Mouse (Mus musculus): ENCODE data around the gene Sit1. TPM values are rescaled to one million over a fixed set of nuclear protein-coding genes. Genes with fewer than 3 reads are reported as not detected.
A peak's percentile ranks its signal among the peaks of the same experiment; 100 is the strongest.
"Not testable (repeated sequence)": the region's sequence is repeated elsewhere in the genome, so short reads cannot be mapped to it uniquely, and the experiment has no call there.

Gene Sit1
- polyA plus RNA-seq, 1 experiment = 0.85 TPM

DNA sequence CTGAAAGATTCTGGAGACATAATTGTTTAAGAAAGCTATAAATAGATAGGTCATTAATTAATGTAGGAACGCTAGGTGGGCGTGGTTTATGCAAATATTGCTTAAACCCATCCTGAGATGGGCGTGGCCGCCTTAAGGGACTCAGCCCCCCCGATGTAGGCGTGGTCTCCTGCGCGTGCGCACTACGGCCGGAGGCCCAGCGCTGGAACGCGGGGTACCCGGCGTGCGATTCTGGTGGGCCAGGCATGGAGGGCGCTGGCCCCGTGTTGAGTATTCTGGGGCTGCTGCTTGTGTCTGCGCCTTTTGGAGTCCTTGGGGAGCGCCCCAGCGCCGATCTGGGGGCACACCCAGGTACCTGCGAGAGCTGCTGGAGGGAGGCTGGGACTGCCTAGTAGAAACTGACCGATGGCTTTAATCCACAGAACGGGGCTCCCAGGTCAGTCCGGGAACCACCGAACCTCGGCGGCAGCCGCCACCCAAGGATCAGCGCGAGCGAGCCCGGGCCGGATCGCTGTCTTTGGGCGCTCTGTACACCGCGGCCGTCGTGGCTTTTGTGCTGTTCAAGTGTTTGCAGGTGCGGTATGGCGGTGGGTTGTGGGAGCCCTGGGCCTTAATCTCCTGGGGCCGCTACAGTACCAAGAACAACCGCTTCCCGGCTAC lies 9.8 kb upstream of the Sit1 start:
- TF ChIP-seq CTCF (IDR thresholded peaks at IDR 0.05; ENCODE audit: insufficient read depth, low read length) = no peak
- TF ChIP-seq POLR2A (IDR thresholded peaks at IDR 0.05; ENCODE audit: borderline replicate concordance, extremely low read depth, low read depth, low read length) = peak; percentile 90
- peak overlapping the region; percentile 93 for H3K4me3 ChIP-seq (replicated peaks; ENCODE audit: extremely low read depth, low read depth, low read length)
- peaks cover 5% of the 10 kb centered on the region; the same call in 1 of the 2 replicates for H3K4me1 ChIP-seq (ENCODE audit: control insufficient read depth, insufficient read depth, low read length)
- DNase-seq = peak; percentile 97
- under 1% methylated on average over 47 of the region's 47 CpGs for WGBS

DNA sequence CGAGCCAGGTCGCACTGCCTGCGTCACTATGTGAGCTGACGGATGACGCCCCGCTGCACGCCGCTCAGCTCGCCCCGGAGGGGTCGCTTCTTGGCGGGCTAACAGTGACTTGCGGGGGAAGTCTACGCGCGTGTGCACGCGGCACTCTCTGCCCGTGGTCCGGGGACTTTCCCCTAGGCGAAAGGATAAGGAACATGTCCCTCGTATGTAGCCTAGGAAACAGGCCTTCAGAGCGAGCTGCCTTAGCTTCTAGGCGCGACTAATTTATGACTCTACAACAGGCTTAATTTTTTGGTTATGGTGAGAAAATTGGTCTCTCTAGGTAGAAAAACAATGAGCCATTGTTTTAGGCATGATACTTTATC lies 9.3 kb upstream of the Sit1 start, which contains the start of gene Ccdc107:
Ccdc107 (plus strand) TSS at position 80 of the 365 bp plus-strand sequence.
- H3K4me1 ChIP-seq (ENCODE audit: control insufficient read depth, insufficient read depth, low read length) = peaks cover 5% of the 10 kb centered on the region; the same call in 1 of the 2 replicates
- no peak for TF ChIP-seq POLR2A (IDR thresholded peaks at IDR 0.05; ENCODE audit: borderline replicate concordance, extremely low read depth, low read depth, low read length)
- no peak for TF ChIP-seq CTCF (IDR thresholded peaks at IDR 0.05; ENCODE audit: insufficient read depth, low read length)
- under 1% methylated on average over 25 of the region's 25 CpGs for WGBS
- DNase-seq = peak; percentile 83
- H3K4me3 ChIP-seq (replicated peaks; ENCODE audit: extremely low read depth, low read depth, low read length) = peak within 1 kb of the TSS; percentile 93

- no peak for DNase-seq
- Histone ChIP-seq H3K4me1 (ENCODE audit: control insufficient read depth, insufficient read depth, low read length) (peaks cover 5% of the 10 kb centered on the region; the same call in 1 of the 2 replicates), H3K4me3 (replicated peaks; ENCODE audit: extremely low read depth, low read depth, low read length) (peak overlapping the region; percentile 42)
- WGBS = 33% methylated on average over 12 of the region's 12 CpGs
- no peak for TF ChIP-seq POLR2A (IDR thresholded peaks at IDR 0.05; ENCODE audit: borderline replicate concordance, extremely low read depth, low read depth, low read length)
- no peak for TF ChIP-seq CTCF (IDR thresholded peaks at IDR 0.05; ENCODE audit: insufficient read depth, low read length)
Observed at GRCm38 (mm10) chr4:43492101-43492820, 8.7 kb upstream of the Sit1 start.

- no peak overlapping the region for H3K4me3 ChIP-seq (replicated peaks; ENCODE audit: extremely low read depth, low read depth, low read length)
- TF ChIP-seq CTCF (IDR thresholded peaks at IDR 0.05; ENCODE audit: insufficient read depth, low read length) (no peak), POLR2A (IDR thresholded peaks at IDR 0.05; ENCODE audit: borderline replicate concordance, extremely low read depth, low read depth, low read length) (no peak)
- peaks cover 5% of the 10 kb centered on the region; the same call in 1 of the 2 replicates for H3K4me1 ChIP-seq (ENCODE audit: control insufficient read depth, insufficient read depth, low read length)
- peak; percentile 44 for DNase-seq
- WGBS = 63% methylated on average over 5 of the region's 5 CpGs
Observed at GRCm38 (mm10) chr4:43490801-43491200, 7.3 kb upstream of the Sit1 start.

DNA sequence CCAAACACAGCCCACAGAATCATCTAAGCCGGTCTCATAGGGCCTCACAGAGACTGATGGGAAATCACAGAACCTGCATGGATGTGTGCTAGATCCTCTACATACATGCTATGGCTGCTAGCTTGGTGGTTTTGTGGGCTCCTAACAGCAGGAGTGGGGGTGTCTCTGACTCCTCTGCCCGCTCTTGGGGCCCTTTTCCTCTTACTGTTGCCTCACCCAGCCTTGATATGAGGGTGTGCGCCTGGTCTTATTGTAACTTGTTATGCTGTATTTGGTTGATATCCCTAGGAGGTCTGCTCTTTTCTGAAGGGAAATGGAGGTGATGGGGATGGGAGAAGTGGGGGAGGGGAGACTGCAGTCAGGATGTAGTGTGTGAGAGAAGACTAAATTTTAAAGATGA lies 6.1 kb upstream of the Sit1 start:
- Histone ChIP-seq H3K4me1 (ENCODE audit: control insufficient read depth, insufficient read depth, low read length) (peaks cover 5% of the 10 kb centered on the region; the same call in 1 of the 2 replicates), H3K4me3 (replicated peaks; ENCODE audit: extremely low read depth, low read depth, low read length) (no peak overlapping the region)
- TF ChIP-seq POLR2A (IDR thresholded peaks at IDR 0.05; ENCODE audit: borderline replicate concordance, extremely low read depth, low read depth, low read length) (no peak), CTCF (IDR thresholded peaks at IDR 0.05; ENCODE audit: insufficient read depth, low read length) (no peak)
- DNase-seq = no peak
- 95% methylated on average over 3 of the region's 3 CpGs for WGBS

DNA sequence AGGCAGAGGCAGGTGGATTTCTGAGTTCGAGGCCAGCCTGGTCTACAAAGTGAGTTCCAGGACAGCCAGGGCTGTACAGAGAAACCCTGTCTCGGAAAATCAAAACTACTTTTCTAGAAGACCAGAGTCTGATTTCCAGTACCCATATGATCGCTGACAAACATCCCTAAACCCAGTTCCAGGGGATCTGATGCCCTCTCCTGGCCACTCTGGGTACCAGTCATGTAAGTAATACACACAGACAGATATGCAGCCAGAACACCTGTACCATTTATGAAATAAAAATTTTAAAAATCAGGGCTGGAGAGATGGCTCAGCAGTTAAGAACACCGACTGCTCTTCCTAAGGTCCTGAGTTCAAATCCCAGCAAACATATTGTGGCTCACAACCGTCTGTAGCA lies 2.1 kb upstream of the Sit1 start:
- not testable (repeated sequence) for DNase-seq; H3K4me3 ChIP-seq (replicated peaks; ENCODE audit: extremely low read depth, low read depth, low read length); H3K4me1 ChIP-seq (ENCODE audit: control insufficient read depth, insufficient read depth, low read length)
- 84% methylated on average over 5 of the region's 5 CpGs for WGBS

DNA sequence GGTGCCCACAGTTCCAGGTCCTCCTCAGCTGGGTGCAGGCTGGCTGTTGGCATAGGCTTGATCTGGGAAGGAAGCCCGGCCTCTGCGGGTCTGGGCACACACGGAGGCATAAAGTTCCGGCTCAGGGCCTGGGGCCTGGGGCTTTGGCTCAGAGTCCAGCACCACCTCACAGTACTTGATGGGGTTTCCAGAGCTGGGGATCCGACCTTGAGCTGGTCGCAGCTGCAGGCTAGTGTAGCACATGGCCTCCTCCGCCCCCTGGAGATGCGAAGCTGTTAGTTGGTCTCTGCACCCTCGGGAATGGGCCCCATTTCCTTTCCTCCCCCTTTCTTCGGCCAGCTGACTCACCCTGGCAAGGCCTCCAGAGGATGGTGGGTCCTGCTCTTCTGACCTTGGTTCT lies 943 bp downstream of the Sit1 start:
- TF ChIP-seq CTCF (IDR thresholded peaks at IDR 0.05; ENCODE audit: insufficient read depth, low read length) (no peak), POLR2A (IDR thresholded peaks at IDR 0.05; ENCODE audit: borderline replicate concordance, extremely low read depth, low read depth, low read length) (no peak)
- DNase-seq = no peak
- no peak overlapping the region for H3K4me3 ChIP-seq (replicated peaks; ENCODE audit: extremely low read depth, low read depth, low read length)
- WGBS = 39% methylated on average over 10 of the region's 10 CpGs
- peaks cover 6% of the 10 kb centered on the region; the same call in 1 of the 2 replicates for H3K4me1 ChIP-seq (ENCODE audit: control insufficient read depth, insufficient read depth, low read length)

DNA sequence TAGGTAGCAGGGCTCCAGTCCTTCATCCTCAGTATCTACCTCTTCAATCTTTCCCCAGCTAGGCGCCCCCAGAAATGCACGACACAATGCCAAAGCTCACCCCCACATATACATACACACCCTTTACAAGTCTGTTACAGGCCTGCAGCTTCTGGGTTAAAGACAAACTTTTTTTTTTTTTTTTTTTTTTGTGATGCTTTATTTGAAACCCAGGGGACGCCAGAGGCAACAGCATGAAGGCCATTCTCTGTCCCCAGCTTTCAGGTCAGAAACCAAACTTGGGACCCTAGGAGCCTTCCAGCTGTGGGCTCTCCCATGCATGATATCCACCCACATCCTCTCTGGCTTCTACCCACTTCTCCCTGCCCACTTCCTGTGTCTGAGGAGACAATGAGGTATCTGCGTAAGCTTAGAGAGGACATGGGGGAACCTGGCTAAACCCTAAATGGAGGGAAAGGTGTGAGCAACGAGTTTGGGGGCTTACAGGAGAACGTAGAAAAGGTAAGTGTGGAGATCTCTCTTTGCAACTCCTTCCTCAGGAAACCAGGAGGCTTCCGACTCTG lies 1.6 kb downstream of the Sit1 start:
- WGBS = 57% methylated on average over 7 of the region's 7 CpGs
- DNase-seq = no peak
- Histone ChIP-seq H3K4me3 (replicated peaks; ENCODE audit: extremely low read depth, low read depth, low read length) (peak overlapping the region; percentile 4), H3K4me1 (ENCODE audit: control insufficient read depth, insufficient read depth, low read length) (peaks cover 6% of the 10 kb centered on the region; the same call in 1 of the 2 replicates)
- TF ChIP-seq POLR2A (IDR thresholded peaks at IDR 0.05; ENCODE audit: borderline replicate concordance, extremely low read depth, low read depth, low read length) (no peak), CTCF (IDR thresholded peaks at IDR 0.05; ENCODE audit: insufficient read depth, low read length) (no peak)

DNA sequence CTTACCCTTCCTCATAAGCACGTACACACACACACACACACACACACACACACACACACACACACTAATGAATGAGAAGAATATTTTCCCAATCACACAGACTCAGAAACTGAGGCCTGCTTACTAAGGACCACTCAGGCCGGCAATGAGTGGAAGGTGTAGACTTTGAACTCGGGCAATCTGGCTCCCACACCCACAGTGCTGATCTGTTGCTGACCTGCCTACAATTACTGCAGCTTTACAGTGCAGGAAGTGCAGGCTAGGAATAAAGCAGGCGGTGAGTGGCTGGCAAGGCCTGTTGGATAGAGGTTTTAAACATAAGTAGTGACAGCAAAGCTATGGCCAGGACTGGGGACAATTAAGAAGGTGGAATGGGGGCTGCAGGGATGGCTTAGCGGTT lies 2.5 kb downstream of the Sit1 start:
- peaks cover 6% of the 10 kb centered on the region; the same call in 1 of the 2 replicates for H3K4me1 ChIP-seq (ENCODE audit: control insufficient read depth, insufficient read depth, low read length)
- no peak for DNase-seq
- no peak for TF ChIP-seq CTCF (IDR thresholded peaks at IDR 0.05; ENCODE audit: insufficient read depth, low read length)
- TF ChIP-seq POLR2A (IDR thresholded peaks at IDR 0.05; ENCODE audit: borderline replicate concordance, extremely low read depth, low read depth, low read length) = no peak
- 86% methylated on average over 5 of the region's 5 CpGs for WGBS
- no peak overlapping the region for H3K4me3 ChIP-seq (replicated peaks; ENCODE audit: extremely low read depth, low read depth, low read length)

Data from lung, adult 2 months (tissue).